Mouse (Mus musculus): Measurements from ENCODE around the gene Dnaic1.

Dnaic1 gene

GRCm38 (mm10) chr4:41571490-41571889 is 1.9 kb downstream of the Dnaic1 start:
- no peak for DNase-seq (ENCODE audit: low read depth, low spot score)

DNA sequence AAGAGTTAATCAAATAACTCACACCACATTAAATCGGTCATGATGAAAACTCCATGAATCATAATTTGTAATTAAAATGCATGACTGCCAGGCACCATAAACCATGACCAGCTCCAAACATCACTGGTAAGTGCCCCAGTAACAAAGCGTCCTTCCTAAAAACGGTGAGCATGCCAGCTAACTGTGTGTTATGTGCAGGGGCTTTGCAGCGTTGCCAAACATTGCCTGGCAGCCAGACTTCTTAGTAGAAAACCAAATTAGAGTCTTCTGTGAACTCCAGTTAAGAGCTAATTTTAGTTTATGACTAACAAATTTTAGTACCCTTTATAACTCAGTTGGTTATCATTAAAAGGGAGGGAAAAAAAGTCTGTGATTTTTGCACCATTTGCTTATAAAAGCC is 3.9 kb downstream of the Dnaic1 start:
- no peak for DNase-seq (ENCODE audit: low read depth, low spot score)

GRCm38 (mm10) chr4:41575914-41576313 is 6.3 kb downstream of the Dnaic1 start:
- DNase-seq (ENCODE audit: low read depth, low spot score): no peak

GRCm38 (mm10) chr4:41583353-41583752 is 13.8 kb downstream of the Dnaic1 start:
- DNase-seq (ENCODE audit: low read depth, low spot score): no peak

DNA sequence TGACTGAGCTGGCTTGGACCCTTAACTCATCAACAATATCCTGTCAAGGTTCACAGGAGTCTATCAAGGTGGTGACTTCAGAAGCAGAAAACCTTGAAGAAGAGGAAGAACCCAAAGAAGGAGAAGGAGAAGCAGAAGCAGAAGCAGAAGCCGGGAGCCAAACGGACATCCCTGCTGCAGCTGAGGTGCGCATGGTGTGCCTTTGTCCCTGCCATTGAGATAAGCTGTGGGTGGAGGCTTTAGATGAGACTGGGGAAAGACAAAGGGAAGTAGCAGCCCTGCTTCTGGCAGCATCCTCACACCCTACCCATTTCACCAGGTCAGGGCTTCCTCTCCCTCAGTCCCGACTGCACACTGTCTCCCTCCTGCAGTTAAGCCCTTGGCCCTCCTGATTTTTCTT is 33.2 kb downstream of the Dnaic1 start:
- DNase-seq (ENCODE audit: low read depth, low spot score): no peak

GRCm38 (mm10) chr4:41604476-41605396 is 35.2 kb downstream of the Dnaic1 start:
- no peak for DNase-seq (ENCODE audit: low read depth, low spot score)

DNA sequence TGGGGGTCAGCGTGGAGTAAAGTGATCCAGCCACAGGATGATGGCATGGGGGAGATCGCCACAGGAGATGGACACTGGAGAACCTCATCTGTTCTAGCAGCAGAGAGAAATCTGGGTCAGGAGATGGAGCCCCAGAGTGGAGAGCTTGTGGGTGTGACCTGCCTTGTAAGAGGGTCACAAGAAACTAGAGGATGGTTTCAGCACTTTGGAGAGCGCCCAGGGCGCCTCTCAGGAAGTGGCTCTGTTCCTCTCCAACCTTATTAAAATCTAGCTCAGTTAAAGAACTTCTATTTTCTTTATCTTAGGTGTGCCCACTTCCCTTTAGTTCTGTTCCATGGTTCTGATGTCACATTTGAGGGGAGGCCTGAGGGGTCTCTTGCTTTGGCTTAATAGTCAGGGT is 37.2 kb downstream of the Dnaic1 start:
- no peak for DNase-seq (ENCODE audit: low read depth, low spot score)

- no peak for DNase-seq (ENCODE audit: low read depth, low spot score)
Measured at GRCm38 (mm10) chr4:41609681-41610593, 40.4 kb downstream of the Dnaic1 start.

GRCm38 (mm10) chr4:41610594-41610980 is 41.0 kb downstream of the Dnaic1 start:
- no peak for DNase-seq (ENCODE audit: low read depth, low spot score)

GRCm38 (mm10) chr4:41612166-41612565 is 42.6 kb downstream of the Dnaic1 start:
- no peak for DNase-seq (ENCODE audit: low read depth, low spot score)

GRCm38 (mm10) chr4:41614156-41614555 is 44.6 kb downstream of the Dnaic1 start:
- peak; percentile 21 for DNase-seq (ENCODE audit: low read depth, low spot score)

GRCm38 (mm10) chr4:41615661-41616599 is 46.4 kb downstream of the Dnaic1 start:
- no peak for DNase-seq (ENCODE audit: low read depth, low spot score)

DNA sequence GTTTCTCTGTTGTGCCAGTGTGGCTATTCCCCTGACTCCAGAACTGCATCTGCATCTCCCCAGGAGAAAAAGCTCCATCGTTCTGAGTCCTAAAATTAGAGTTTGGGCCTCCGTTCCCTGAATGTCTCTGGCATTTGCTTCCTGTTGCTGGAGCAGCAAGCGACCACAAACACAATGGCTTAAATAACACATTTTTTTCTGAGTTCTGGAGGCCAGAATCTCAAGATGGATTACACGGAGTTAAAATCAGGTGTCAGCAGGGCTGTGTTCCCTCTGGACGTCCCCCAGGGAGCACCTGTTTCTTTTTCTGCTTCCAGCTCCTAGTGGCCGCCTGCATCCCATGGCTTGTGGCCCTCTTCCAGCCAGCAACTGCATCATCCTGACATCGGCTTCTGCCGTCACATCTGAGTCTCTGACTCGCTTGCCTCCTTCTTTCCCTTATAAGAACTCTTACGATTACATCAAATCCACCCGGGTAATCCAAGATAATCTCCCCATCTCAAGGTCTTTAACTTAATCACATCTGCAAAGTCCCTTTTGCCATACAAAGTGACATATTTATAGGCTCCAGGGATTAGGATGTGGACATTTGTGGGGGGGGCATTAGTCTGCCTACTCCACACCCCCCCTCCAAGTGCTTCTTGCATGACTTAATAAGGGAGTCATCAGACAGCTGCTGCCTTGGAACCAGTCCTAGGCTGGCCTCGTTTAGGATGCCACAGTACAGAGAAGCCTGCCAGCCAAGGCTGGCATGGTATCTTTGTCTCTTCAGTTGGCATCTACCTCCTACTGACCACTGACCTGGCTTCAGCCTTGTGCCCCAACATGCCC is 49.6 kb downstream of the Dnaic1 start:
- DNase-seq (ENCODE audit: low read depth, low spot score): no peak

GRCm38 (mm10) chr4:41622071-41622470 is 52.5 kb downstream of the Dnaic1 start:
- no peak for DNase-seq (ENCODE audit: low read depth, low spot score)

- DNase-seq (ENCODE audit: low read depth, low spot score): no peak
Measured at GRCm38 (mm10) chr4:41628202-41628927, 58.8 kb downstream of the Dnaic1 start.

DNA sequence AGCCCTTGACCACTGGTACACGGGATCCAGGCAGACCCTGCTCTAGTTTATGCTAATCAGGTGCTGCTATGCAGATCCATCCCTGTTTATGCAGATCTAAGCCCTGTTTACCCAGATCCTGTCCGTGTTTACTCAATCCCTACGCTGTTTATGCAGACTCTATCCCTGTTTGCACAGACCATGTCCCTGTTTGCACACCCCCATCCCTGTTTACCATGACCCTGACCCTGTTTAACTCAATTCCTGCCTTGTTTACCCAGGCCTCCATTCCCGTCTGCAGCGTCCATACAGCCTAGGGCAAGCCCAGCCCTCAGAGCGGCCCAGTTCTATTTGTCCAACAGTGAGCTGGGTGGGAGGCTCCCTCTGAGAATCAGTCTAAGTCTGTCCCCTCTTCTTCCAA is 60.6 kb downstream of the Dnaic1 start:
- no peak for DNase-seq (ENCODE audit: low read depth, low spot score)

GRCm38 (mm10) chr4:41631390-41631789 is 61.8 kb downstream of the Dnaic1 start:
- no peak for DNase-seq (ENCODE audit: low read depth, low spot score)

- no peak for DNase-seq (ENCODE audit: low read depth, low spot score)
Measured at GRCm38 (mm10) chr4:41633001-41633400, 63.4 kb downstream of the Dnaic1 start.

DNA sequence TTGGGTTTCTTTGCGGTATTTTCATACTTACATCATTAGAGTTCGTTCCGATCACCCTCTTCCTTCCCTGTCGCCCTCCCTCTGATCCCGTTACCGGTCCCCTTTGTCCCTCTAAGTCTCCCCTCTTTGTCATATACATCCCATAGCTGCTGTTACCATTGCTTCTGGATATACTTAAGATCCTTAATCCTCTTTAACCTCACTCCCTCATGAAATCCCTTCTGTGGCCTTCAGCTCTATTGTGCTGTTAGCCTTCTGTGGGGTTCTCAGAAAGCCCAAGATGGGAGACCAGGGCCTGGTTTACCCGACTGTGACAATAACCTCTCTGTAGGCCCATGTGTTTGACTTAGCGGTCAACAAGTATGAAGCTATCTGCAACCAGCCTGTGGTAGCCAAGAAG is 65.1 kb downstream of the Dnaic1 start:
- no peak for DNase-seq (ENCODE audit: low read depth, low spot score)

DNA sequence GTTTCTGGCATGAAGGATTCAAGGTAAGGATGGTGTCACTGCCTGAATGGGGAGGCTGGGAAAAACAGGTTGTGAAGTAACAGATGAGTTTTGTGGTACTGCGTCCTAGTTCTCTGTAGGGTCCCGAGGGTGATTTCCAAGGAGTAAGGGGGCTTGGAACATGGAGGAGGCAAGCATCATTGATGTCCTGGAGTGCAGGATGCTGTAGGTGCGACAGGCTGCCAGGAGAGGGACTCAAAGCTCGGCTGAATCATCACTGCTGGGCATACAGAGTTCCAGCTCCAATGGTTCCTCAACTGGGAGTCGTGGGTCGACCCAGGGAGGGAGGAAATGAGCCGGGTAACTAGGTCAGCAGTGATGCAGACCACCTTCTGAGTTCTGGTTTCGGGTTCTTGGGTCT is 65.6 kb downstream of the Dnaic1 start:
- no peak for DNase-seq (ENCODE audit: low read depth, low spot score)
